Mouse (Mus musculus): ENCODE data around the gene Sipa1l1.

DNA sequence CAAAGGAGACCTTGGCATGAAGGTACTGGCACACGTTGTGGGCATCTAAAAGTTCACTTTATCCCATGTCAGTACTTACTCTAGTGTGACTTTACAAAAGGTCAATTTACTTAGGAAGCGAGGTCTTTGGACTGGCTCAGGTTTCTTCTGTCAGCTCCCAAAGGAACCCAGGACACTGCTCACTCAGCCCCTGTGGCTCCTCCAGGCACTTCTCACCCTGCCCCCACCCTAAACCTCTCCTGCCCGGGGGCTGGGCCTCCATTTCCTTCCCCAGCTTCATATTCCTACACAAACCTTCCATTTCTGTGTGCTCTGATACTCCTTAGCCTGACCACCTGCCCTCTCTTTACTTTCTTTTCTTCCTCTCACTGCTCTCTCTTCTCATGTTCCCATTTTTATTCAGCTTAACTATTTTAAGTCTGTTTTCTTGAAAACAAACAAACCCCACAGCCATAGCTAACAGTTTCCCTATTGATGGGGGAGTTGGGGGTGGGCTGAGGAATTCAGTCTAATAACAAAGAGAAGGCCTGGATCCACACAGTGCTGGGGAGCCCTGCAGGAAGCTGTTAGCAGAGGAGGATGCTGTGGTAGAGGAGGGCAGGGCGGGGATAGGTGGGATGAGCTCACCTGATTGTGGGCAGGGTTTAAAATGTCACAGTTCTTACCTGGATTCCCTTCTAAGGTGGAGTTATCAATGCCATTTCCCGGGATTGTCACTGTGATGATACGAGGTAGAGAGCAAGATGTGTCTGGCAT is 57.4 kb downstream of the Sipa1l1 start:
- no peak for TF ChIP-seq ZNF384 (IDR thresholded peaks at IDR 0.05; ENCODE audit: low read depth, low read length)
- TF ChIP-seq CHD2 (IDR thresholded peaks at IDR 0.05; ENCODE audit: low read depth, low read length) = no peak
- TF ChIP-seq ZC3H11A (IDR thresholded peaks at IDR 0.05; ENCODE audit: borderline replicate concordance, low read depth, low read length) = no peak

All from ES-E14 (cell line).